Mouse (Mus musculus) embryonic facial prominence, embryonic 11.5 days (tissue): ENCODE data around the gene Spry2. TPM values are rescaled to one million over a fixed set of nuclear protein-coding genes. Genes with fewer than 3 reads are reported as not detected.
A peak's percentile ranks its signal among the peaks of the same experiment; 100 is the strongest.

ENCODE experiments used
- ATAC-seq: fragments of 200-750 bp; cut with Nextera tagmentation; replicated peaks from 2 replicates; pipeline ENCODE4 v1.8.0; 2017; ENCODE audit warnings: low read depth; ENCODE audit not compliant: insufficient number of reproducible peaks, low FRiP score, low TSS enrichment
- DNase-seq: peaks from one replicate; pipeline ENCODE4 v3.0.0-alpha.2; 2015; ENCODE audit warnings: low spot score
- H3K27ac ChIP-seq: fragments of 300-500 bp; sonication (generic); replicated peaks from 2 replicates; pipeline ENCODE4 v1.5.1; 2014; ENCODE audit warnings: mild to moderate bottlenecking, low read depth, low read length, control low read depth
- H3K27me3 ChIP-seq: fragments of 300-500 bp; sonication (generic); 2 replicates; pipeline ENCODE4 v1.6.1; 2014; ENCODE audit warnings: mild to moderate bottlenecking, low read length, moderate library complexity, mixed read lengths; ENCODE audit not compliant: control insufficient read depth, insufficient read depth
- H3K36me3 ChIP-seq: fragments of 300-500 bp; sonication (generic); replicated peaks from 2 replicates; pipeline ENCODE4 v1.6.1; 2014; ENCODE audit warnings: low read depth, mild to moderate bottlenecking, low read length, moderate library complexity, mixed read lengths; ENCODE audit not compliant: control insufficient read depth, insufficient read depth
- H3K4me1 ChIP-seq: fragments of 300-500 bp; sonication (generic); 2 replicates; pipeline ENCODE4 v1.6.1; 2014; ENCODE audit warnings: low read length, mixed read lengths; ENCODE audit not compliant: control insufficient read depth, insufficient read depth
- H3K4me2 ChIP-seq: fragments of 300-500 bp; sonication (generic); 2 replicates; pipeline ENCODE4 v1.6.1; 2014; ENCODE audit warnings: low read depth, mild to moderate bottlenecking, control low read depth, low read length, moderate library complexity
- H3K4me3 ChIP-seq: fragments of 300-500 bp; sonication (generic); 2 replicates; pipeline ENCODE4 v1.5.1; 2014; ENCODE audit warnings: low read depth, low read length, control low read depth
- H3K9ac ChIP-seq: fragments of 300-500 bp; sonication (generic); replicated peaks from 2 replicates; pipeline ENCODE4 v1.6.1; 2014; ENCODE audit warnings: mild to moderate bottlenecking, control low read depth, low read length
- H3K9me3 ChIP-seq: fragments of 300-500 bp; sonication (generic); replicated peaks from 2 replicates; pipeline ENCODE4 v1.6.1; 2016; ENCODE audit warnings: mild to moderate bottlenecking, low read length, inconsistent platforms, mixed read lengths; ENCODE audit not compliant: control insufficient read depth
- WGBS: fragments of 180-500 bp; shearing (Covaris S2); extraction: QIAGEN DNeasy Blood & Tissue Kit; methylation state at CpG from one replicate; pipeline ENCODE4 v1.1.7; 2014; 5-methylcytosine and 5-hydroxymethylcytosine counted together
- polyA plus RNA-seq: library from polyadenylated mRNA; unstranded; fragments of >200 nt; fragmentation: Nextera tagmentation; extraction: Ambion mirVana; gene quantifications from 2 replicates; pipeline ENCODE4 v1.2.1, GENCODE M21; 2014

Spry2 gene
- polyA plus RNA-seq, 1 experiment from 2014 or later = 50.9 TPM

DNA sequence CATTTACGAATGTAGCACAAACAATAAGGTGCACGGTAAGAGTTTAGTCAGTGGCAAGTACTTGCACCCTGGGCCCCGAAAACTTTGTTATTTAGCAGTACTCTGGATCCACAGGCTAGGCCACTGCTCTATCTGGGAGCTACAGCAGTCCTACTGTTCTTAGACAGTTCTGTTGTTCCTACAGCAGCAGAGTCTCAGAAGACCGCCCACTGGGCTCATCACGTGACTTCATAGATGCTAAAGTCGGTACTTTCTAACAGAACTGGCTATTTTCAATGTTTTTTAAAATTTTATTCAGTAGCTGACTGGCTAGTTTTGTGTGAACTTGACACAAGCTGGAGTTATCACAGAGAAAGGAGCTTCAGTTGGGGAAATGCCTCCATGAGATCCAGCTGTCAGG lies 11.4 kb downstream of the Spry2 start:
- no peak overlapping the region for H3K4me2 ChIP-seq
- DNase-seq = no peak
- no peaks in the 10 kb centered on the region for H3K9me3 ChIP-seq
- no peaks in the 10 kb centered on the region for H3K27me3 ChIP-seq
- 87% methylated on average over 6 of the region's 6 CpGs for WGBS
- no peaks in the 10 kb centered on the region for H3K36me3 ChIP-seq
- no peak overlapping the region for H3K4me3 ChIP-seq
- H3K4me1 ChIP-seq = no peaks in the 10 kb centered on the region
- H3K27ac ChIP-seq = no peak overlapping the region
- H3K9ac ChIP-seq = no peak overlapping the region
- no peak for ATAC-seq

DNA sequence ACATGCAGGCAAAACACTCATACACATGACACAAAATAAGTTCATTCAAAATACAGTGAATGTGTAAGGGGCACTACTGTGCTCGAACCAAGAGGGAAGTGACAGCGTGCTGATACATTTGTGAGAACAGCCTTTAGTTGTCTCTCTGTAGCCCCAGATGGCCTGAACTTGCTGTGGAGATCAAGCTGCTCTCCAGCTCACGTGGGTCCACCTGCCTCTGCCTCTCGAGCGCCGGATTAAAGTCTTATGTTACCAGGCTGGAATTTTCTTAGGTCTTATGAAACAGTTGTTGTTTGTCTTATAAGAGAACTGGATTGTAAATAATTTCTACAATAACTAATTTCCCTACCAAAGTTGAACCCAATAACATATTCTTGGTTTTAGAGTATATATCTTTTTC lies 13.4 kb downstream of the Spry2 start:
- no peak for DNase-seq
- Histone ChIP-seq H3K27ac (no peak overlapping the region), H3K36me3 (no peaks in the 10 kb centered on the region), H3K4me2 (no peak overlapping the region), H3K9ac (no peak overlapping the region), H3K27me3 (no peaks in the 10 kb centered on the region), H3K4me1 (no peaks in the 10 kb centered on the region), H3K9me3 (no peaks in the 10 kb centered on the region), H3K4me3 (no peak overlapping the region)
- 81% methylated on average over 6 of the region's 6 CpGs for WGBS
- no peak for ATAC-seq

DNA sequence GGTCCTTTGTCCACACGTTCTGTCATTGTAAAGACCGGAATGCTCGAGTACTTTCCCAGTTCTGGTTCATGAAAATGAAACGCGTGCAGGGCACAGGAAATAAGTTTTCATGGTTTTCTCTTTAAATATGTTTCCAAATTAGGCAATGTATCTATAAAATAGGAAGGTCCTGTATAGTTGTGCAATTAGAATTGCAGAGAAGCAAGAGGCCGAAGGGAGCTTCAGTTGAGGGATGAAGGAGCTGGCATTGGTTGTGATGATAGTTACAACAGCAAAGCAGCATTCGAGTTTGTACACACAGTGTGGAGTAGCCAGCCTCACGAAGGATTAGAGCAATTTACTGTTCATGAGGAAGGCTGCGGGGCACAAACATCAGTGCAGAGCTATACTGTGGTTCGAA lies 18.3 kb downstream of the Spry2 start:
- no peaks in the 10 kb centered on the region for H3K36me3 ChIP-seq
- WGBS = 85% methylated on average over 10 of the region's 10 CpGs
- no peak overlapping the region for H3K9ac ChIP-seq
- ATAC-seq (no peak), DNase-seq (no peak)
- H3K9me3 ChIP-seq = no peaks in the 10 kb centered on the region
- H3K27ac ChIP-seq = no peak overlapping the region
- no peak overlapping the region for H3K4me2 ChIP-seq
- H3K27me3 ChIP-seq = no peaks in the 10 kb centered on the region
- no peaks in the 10 kb centered on the region for H3K4me1 ChIP-seq
- H3K4me3 ChIP-seq = no peak overlapping the region

DNA sequence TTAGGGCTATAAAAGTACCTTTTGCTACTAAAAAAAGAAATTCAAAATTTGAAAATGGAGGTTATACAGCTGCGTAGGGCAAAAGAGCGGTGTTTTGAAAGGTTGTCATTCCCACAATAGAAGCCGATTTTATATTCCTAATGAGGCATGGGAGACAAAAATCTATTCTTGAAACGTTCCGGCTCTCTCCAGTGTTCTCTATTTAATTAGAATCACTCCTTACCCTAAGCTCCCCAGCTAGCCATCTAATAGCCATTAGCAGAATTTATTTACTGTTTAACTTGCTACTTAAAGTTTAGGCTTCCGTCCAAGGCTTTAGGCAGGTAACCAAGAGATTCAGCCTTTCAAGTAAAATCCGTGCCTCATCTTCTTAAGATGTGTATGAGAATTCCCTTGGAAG lies 20.2 kb downstream of the Spry2 start:
- 81% methylated on average over 7 of the region's 7 CpGs for WGBS
- DNase-seq (no peak), ATAC-seq (no peak)

DNA sequence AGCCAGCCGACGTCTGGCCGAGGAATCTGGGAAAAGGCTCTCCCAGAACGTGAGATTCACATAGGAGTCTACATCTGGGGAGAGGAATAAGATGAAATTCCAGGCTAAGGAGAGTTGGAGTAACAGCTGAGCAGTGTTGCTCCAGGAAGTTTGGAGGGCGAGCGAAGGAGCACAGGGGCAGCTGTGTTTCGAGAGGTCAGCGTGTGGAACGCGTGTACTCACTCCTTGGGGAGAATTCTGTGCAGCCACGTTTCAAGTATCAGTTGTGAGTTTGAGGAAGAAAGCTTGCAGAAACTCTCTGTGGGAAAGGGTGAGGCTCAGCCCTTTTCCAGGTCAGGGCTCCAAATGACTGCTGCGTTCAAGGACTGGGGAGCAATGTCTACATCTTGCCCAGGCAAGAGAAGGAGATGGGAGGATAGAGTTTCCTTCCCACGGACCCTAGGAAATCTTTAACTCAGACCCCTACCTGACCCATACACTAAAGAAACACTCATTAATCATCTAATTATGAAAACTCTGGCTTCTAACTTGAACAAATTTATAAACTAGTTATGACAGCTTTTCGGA lies 26.2 kb downstream of the Spry2 start:
- Histone ChIP-seq H3K4me1 (no peaks in the 10 kb centered on the region), H3K27me3 (no peaks in the 10 kb centered on the region), H3K9me3 (no peaks in the 10 kb centered on the region), H3K36me3 (no peaks in the 10 kb centered on the region), H3K4me3 (no peak overlapping the region), H3K27ac (no peak overlapping the region), H3K4me2 (0 out of 2 replicates have a peak overlapping the region, but pooled peaks have one; percentile 2), H3K9ac (no peak overlapping the region)
- ATAC-seq (0 out of 2 replicates have a peak, but pooled peaks have one; percentile 61), DNase-seq (peak; percentile 50)
- WGBS = 34% methylated on average over 14 of the region's 14 CpGs

More for the DNA sequence above, 20.2 kb downstream of the Spry2 start:
- no peaks in the 10 kb centered on the region for H3K27me3 ChIP-seq
- no peak overlapping the region for H3K9ac ChIP-seq
- H3K36me3 ChIP-seq = no peaks in the 10 kb centered on the region
- H3K4me2 ChIP-seq = no peak overlapping the region
- no peaks in the 10 kb centered on the region for H3K9me3 ChIP-seq
- no peak overlapping the region for H3K27ac ChIP-seq
- no peaks in the 10 kb centered on the region for H3K4me1 ChIP-seq
- no peak overlapping the region for H3K4me3 ChIP-seq

DNA sequence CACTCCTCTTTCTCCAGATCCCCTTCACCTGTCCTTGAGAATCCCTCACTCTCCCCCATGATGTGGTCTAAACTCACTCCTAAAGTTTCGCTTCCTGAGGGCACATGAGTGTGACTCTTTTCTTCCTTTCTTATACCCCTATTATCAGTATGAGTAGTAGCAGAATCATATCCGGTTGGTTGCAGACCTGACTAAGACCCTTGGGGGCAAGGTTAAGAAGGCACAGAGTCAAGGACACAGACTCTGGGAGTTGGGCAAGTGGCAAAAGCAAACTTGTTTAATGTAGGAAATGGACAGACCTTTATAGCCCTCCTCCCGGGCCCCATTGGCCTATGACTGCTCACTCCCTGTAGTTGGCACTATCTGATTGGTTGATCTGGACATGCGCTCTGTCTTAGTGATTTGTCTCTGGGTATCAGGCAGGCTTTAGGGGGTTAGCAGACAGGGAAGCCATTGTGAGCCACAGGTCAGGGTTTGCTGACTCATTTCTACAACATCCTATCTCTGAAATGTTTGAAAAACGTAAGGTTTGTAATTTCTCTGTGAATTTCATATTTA lies 31.2 kb downstream of the Spry2 start:
- ATAC-seq (no peak), DNase-seq (no peak)
- no peaks in the 10 kb centered on the region for H3K36me3 ChIP-seq
- no peaks in the 10 kb centered on the region for H3K9me3 ChIP-seq
- no peak overlapping the region for H3K27ac ChIP-seq
- no peak overlapping the region for H3K4me3 ChIP-seq
- H3K4me1 ChIP-seq = no peaks in the 10 kb centered on the region
- WGBS = 93% methylated on average over 5 of the region's 5 CpGs
- no peak overlapping the region for H3K9ac ChIP-seq
- no peak overlapping the region for H3K4me2 ChIP-seq
- no peaks in the 10 kb centered on the region for H3K27me3 ChIP-seq

DNA sequence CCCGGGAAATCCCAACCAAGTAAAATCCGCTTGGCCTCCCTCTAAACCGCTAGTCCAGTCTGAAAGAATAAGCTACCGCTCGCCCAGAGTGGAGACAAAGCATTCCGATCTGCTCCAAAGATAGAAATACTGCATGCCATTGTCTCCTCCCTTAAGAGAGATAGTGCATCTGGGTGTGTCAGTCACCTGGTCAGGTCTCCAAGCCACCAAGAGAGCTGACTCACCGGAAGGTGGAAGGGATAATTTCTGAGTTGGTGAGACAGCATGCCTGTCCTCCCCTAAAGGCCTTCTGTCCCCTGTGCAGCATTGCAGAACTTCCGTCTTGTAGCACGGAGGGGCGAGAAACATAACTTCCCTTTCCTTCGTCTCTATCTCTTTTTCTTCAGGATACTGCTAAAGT lies 34.4 kb downstream of the Spry2 start:
- Histone ChIP-seq H3K9ac (no peak overlapping the region), H3K4me2 (no peak overlapping the region), H3K27me3 (no peaks in the 10 kb centered on the region), H3K9me3 (no peaks in the 10 kb centered on the region), H3K36me3 (no peaks in the 10 kb centered on the region), H3K27ac (no peak overlapping the region), H3K4me1 (no peaks in the 10 kb centered on the region), H3K4me3 (no peak overlapping the region)
- 58% methylated on average over 11 of the region's 11 CpGs for WGBS
- ATAC-seq = no peak
- no peak for DNase-seq

DNA sequence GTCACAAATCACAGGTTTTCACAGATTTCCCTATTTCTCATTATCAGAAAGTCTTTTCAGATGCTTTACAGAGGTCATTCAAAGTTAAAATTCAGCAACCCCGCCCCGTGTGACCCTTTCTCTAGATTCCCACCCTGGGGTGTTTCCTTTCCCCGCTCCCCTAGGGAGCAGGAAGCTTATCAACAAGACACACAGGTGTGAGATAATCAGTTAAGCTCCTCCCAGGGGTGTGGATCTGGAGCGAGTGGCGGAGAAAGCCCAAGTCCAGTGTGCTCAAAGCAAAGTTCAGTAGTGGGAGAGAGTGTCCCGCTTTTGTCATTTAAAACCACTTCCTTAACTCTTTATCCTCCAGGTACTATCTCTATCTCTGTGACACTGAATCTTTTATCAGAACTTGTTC lies 35.7 kb downstream of the Spry2 start:
- Histone ChIP-seq H3K9ac (no peak overlapping the region), H3K9me3 (no peaks in the 10 kb centered on the region), H3K4me3 (no peak overlapping the region), H3K27me3 (no peaks in the 10 kb centered on the region), H3K36me3 (no peaks in the 10 kb centered on the region), H3K4me2 (no peak overlapping the region), H3K27ac (no peak overlapping the region), H3K4me1 (no peaks in the 10 kb centered on the region)
- no peak for DNase-seq
- WGBS = 45% methylated on average over 6 of the region's 6 CpGs
- ATAC-seq = no peak
